Mouse (Mus musculus): ENCODE measurements at regions not wholly inside any gene's neighbourhood (a gene's known extent, or its start where the extent isn't known, plus 50 kb on each side); places are given as distances from the start of the nearest gene placed in this dataset.

DNA sequence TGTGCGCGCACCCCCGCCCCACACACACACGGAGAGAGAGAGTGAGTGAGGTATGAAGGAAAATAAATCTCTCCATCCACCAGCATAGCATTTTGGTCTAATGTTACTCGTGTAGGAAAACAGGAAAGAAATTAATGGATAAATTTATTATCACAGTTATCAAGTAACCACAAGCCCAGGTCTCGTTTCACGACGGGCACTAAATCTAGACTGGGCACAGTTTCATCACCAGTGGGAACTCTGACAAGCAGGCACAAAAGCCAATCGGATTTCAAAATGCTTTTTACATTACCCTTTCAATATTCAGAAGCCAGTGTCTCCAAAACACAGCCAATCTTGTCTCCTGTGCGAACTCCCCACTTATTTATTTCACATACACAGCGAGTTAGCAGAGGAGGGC is 244.9 kb upstream of the Lrtm1 start:
- no peak for DNase-seq (ENCODE audit: low spot score in 2 of 2)

DNA sequence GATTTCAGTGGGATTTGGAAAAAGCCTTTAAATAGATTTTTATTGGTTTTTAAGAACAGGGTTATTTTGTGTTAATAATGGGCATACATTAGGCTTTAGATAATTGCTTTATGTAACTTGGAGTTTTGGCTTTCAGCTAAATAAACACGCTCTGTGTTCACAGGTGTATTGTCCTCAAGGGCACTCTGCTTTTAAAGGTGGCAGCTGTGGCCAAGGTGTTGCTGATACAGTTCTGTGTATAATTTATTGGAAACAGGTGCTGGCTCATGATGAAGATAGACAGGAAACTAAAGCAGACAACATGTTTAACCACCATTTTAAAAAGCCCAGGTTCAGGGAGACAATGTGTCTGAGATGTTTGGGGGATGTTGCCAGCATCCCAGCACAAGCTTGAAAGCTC is 242.3 kb upstream of the Lrtm1 start:
- no peak for DNase-seq (ENCODE audit: low spot score in 2 of 2)

DNA sequence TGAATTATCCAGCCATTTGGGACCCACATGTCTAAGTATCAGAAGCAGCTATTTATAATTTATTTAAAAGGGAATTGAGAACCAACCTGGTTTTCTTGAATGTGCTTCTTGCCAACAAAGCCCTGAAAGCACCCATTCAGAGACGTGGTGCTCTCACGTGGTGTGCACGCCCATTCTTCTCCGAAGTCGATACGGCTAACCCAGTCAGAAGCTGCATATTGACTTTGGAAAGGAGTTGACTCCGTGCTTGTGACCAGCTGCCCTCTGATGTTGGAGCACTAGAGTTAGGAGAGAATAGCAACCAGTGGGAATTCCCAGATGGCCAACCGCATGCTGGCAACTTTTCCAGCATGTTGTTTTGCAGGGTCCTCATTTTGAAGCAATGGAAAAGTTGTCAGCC is 240.2 kb upstream of the Lrtm1 start:
- DNase-seq (ENCODE audit: low spot score in 2 of 2) = no peak

DNA sequence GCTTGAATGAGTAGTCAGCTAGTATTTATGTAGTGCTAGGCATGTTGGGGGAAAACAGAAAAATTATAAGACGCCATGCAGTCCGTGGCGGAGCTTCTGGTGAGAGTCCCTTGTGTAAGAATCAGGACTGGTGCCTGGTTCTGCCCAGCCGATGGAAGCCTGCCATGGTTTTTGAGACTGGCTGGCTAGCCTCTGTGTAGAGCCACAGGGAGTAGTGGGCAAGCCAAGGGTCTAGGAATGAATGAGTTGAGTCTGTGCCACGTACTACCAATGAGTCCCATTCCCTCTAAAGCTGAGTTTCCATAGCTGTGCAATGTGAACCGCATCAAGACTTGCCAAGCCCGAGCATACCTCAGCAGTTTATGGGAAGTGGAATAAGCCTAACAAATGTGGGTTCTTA is 236.3 kb upstream of the Lrtm1 start:
- DNase-seq (ENCODE audit: low spot score in 2 of 2) = peak in 1 of 2 experiments; percentile 7

DNA sequence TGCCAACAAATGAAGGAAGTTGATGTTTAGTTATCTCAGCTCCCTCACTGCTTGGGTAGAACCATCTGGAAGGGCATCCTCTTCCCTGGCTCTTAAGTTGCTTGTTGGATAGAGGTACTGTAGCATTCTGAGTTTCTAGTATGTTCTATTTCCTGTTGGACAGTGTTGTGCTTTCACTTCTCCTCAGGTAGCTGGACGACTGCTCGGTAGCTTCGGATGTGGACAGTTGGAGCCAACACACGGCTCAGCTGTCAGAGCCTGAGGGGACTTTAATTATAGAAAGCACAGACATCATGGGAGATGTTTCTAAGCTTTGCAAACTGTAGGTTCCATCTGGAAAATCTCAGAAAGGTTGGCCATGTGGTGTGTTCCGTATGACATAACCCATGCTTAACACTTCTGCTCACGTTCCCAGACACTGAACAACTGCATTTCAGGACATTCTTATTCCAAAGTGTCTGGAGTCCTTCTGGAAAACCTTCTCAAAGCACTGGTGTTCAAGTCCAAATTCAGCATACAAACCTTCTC is 233.8 kb upstream of the Lrtm1 start:
- no peak for DNase-seq (ENCODE audit: low spot score in 2 of 2)

DNA sequence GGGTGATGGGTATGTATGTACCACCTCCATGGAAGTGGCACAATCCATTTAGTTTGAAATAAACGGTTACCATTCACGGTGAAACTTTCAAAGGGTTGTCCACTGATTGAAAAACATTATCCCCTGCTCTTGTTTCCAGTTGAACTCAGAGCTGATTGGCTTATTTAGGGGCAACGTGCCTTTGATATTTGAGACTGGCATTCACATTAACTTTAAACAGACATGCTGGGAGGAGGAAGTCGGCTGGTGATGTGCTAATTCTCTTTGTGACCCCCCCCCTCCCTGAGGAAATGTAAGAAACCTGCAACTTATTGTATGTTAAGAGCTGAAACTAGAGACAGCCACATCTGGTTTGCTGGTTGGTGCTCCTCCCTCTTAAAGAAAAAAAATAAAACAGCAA is 219.7 kb upstream of the Lrtm1 start:
- no peak for DNase-seq (ENCODE audit: low spot score in 2 of 2)

DNA sequence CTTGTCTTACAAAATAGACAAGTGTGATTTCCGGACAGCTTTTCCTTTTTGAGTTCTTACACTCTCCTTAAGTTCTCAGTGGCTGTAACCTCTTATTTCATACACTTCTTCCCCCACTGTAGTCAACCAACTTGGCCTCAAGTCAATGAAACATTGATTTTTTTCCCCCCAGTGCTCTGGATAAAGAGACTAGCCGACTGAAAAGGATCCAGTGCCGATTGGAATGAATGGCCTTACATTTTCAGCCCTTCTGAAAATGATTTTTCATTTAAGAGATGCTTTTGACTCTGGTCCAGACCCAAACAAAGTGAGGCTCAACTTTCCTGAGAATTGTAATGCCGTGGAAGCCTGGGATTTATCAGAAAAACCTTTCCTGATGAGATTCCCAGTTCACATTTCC is 216.3 kb upstream of the Lrtm1 start:
- no peak for DNase-seq (ENCODE audit: low spot score in 2 of 2)

DNA sequence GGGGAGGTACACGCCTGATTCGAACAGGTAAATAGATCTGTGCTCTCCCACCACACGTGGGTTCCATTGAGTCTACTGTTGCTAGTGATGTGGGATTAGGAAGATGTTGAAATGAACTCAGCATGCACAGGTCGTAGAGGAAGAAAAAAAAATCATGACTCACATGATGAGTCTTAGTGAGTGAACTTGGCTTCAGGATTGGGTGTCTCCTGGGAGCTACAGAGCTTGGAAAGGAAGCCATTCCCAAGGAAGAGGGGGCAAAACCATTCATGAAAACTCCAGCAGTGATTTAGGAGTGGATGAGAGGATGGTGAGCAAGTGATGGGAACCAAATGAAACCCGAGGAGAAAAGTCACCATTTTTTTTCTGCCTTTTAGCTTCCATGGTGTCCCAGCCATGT is 215.9 kb upstream of the Lrtm1 start:
- no peak for DNase-seq (ENCODE audit: low spot score in 2 of 2)

DNA sequence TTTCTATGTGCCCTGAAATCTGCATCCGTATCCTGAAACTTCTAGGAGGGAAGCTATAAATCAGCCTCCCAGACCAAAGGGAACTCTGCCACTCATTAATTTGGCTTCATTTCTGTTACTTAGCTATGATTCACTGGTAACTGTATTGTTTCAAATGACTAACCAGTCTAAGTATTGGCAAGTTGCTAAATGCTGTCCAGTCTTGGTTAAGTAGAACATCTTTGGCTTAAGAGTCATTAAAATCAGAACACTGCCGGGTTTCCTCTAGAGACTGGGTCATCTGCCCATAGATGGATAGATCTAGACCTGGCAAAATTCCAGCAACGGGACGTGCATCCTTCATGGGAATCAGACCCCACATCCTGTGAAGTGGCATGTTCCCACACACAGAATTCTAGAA is 209.9 kb upstream of the Lrtm1 start:
- no peak for DNase-seq (ENCODE audit: low spot score in 2 of 2)

DNA sequence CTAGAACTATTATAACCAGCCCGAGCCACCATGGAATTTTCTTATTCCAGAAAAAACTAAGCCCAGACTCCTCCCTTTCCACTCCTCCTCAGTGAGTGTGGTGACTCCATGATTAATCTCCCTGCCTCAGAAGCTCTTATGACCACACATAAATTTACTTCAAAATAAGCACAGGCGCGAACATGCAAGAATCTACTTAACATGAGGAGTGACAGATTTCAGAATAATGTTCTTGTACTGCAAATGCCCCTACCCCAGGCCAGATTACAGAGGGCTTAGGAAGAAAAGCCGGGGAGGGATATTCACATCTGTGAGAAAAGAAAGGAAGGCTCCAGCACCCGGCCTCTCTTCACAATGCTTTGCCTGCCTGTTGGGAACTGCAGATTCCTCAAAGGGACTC is 208.7 kb upstream of the Lrtm1 start:
- DNase-seq (ENCODE audit: low spot score in 2 of 2) = no peak

DNA sequence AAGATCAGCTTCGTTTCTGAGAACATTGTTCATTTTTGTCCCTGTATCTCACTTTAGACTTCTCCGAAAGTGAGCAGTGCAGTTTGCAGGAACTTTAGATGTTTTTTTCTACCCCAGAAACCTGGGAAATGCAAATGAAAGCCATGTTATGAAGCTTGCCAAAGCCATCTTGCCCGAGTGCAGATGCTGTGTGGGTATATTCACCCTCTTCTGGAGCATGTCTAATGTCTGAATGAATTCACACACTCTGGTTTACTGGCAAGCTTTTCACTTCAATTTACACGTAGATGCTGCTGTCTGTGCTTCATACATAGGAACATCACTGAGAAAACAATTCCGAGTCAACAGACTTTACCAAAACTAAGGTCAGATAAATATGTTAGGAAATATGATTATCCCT is 197.0 kb upstream of the Lrtm1 start:
- DNase-seq (ENCODE audit: low spot score in 2 of 2) = peak in 1 of 2 experiments; percentile 8

DNA sequence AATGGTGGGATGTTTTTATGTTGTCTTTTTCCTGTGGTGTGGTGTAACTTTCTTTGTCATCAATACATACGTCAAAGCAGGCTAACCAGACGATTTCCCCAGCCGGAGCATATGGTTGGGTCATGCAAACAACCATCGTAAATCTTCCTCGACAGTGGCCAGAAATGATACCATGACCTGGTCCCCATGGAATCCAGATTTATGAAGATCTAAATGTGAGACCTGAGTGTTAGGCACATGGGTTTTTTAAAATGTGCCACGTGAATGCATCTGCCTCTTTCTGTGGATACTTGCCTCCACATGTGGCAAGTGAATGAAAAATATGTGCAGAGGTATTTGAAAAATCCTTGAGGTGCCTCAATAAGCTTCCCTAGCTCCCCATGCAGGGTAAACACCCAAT is 190.8 kb upstream of the Lrtm1 start:
- no peak for DNase-seq (ENCODE audit: low spot score in 2 of 2)

DNA sequence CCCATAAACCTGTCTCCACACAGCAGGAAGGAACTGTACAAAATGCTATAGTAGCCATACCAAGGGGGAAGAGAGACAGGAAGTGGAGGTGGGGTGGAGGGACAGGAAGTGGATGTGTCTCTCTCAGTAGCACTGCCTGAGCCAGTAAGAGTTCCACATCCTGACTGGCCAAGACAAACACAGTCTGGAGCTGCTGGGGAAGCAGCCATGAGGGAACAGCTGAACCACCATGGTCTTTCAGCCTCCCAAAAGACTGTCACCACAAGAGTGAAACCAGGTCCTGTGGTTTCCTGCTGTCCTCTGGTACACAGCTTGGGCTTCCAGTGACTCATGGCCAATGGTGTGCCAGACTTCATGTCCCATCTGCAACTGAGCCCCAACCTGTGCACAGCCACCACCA is 180.9 kb upstream of the Lrtm1 start:
- DNase-seq (ENCODE audit: low spot score in 2 of 2) = no peak

DNA sequence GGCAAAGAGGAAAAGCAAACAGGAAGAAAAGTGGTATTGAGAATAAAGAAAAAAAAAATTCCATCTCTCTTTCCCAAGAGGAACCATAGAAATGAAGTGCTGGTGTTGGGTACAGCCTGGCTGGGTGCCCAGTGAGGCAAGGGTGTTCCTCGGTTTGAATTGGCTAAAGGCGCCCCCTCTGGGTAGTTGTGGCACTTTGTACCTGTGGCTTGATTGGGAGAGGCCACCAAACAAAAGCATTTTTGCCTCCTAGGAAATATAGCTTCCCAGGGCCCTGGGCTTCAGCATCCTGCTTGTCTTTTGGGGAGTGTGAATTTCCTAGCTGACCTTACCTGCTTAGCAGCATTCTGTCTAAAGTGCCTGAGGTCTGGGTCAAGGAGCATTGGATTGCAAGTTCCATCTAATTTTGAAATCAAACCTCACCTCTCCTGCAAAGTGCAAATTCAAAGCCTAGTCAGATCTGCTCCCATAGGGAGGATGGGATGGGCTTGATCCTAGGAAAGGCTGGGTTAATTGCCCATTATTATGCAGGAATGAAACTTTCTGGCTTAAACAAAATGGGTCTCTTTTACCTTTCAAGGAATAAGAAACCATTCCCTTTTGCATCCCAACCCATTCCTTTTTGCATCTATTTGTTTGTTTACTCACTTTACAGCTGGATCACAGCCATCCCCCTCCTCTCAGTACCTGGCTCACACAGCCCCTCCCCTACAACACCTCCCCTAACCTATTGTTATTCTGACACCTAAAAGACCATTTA is 169.0 kb upstream of the Lrtm1 start:
- no peak for DNase-seq (ENCODE audit: low spot score in 2 of 2)
